Mouse (Mus musculus): ENCODE measurements around the gene Mcee.

Mcee gene

DNA sequence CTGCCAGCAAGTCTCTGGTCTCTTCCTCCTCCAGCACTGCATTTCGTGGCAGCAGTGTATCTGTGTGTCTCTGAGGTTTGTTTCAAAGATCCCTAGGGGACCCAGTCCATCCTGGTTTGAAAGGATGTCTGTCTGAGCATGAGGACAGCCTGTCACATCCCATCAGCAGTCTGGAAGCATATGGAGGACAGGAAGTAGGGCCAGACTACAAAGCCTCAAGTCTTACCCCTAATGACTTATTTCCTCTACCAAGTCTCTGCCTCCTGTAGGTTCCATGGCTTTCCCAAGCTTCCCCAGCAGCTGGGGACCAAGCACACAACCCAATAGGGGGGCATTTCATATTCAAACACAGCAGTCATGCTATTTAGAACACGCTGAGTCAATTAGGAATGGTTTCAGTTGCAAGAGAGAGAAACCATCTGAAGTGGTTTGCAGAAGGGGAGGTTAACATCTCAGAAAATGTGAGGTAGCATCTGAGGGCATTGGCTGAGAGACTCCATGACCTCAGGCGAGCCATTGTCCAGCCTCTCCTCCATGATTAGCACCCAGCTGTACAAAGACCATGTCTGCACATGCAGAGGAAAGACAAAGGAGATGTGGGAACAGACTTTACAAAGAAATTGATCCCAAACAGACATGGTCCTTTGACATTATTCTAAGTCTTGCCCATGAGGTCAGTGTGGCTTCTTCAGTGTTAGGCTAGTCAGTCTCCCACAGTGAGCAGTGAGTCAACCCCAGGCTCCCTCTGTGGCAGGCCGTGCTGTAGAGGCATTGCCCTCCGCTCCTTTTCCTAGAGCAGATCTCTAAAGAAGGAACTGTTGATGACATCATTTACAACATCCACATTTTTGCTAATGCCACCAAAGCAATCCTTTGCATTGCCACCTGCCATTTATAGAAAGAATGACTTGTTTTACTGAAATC is 47.5 kb downstream of the Mcee start:
- DNase-seq (ENCODE audit: low spot score) = no peak

DNA sequence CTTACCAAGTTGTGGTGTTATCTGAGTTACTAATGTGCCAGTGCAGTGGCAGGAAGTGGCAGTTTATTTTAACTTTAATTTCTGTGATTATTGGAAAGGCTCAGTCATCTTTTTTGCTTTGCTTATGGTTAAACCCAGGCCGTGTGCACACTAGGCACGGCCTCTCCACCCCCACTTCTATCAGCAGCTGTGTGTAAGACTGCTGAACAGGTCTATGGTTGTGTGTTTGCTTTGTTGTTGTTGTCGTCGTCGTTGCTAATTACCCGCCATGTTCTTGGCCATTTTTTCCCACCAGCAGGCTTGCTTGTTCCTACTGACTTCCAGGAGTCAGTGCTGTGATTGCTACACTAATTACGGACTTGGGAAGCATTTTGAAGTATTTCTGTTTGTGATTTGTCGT is 48.1 kb downstream of the Mcee start:
- no peak for DNase-seq (ENCODE audit: low spot score)

DNA sequence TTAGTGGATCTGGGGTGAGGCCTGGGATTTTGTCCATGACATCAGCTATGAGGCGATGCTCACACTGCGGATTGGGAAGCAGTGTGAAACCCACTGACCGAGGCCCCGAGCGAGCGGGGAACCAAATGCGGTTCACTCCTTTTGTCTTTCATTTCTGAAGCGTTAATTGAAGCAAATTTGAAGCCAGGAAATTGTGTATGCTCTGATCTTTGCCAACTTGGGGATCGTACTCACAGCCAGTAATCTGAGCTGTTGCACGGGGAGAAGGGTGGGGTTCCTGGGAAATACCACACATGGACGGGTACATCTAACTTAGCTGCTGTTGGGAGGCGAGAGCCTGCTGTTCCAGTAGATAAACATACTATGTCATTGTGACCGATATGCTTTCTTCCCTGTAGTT is 58.2 kb downstream of the Mcee start:
- no peak for DNase-seq (ENCODE audit: low spot score)

DNA sequence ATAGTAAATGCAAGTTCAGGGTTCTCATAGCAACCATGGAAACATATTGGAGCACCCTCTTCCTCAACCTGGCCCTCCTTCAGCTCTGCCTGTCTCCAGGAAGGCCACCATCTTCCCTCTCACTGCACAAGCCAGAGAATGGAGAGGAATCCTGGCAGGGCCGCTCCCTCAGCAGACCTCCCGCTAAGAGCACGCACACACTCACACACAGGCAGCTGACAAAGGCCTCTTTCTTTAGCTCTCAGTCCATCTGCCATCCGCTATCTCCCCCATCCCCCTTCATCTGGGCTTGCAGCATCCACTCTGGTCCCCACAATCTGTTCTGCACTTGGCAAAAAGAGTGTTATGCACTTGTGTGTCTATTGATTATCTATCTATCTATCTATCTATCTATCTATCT is 59.0 kb downstream of the Mcee start:
- DNase-seq (ENCODE audit: low spot score) = no peak

DNA sequence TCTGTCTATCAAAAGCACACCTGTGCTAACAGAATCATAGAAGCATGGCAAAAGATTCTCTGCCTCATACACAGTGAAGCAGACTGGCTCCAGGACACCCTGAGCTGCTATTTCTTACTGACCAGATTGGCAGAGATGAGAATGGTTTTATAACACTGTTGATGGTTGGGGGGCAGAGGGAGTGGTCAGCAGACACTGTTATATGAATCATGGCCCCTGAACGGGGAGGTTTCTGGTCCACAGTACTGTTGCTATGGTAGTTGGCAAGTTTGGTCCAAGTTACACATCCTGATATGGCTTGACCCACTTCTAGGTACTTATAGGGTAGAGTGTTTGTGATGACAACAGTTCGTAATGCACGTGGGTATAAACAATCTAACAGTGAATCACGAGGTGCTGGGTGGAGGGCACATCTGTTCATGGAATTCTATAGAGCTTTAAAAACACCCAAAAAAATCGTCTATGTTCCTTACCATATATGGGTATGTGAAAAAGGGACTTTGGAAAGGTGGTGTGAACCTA is 59.5 kb downstream of the Mcee start:
- no peak for DNase-seq (ENCODE audit: low spot score)

DNA sequence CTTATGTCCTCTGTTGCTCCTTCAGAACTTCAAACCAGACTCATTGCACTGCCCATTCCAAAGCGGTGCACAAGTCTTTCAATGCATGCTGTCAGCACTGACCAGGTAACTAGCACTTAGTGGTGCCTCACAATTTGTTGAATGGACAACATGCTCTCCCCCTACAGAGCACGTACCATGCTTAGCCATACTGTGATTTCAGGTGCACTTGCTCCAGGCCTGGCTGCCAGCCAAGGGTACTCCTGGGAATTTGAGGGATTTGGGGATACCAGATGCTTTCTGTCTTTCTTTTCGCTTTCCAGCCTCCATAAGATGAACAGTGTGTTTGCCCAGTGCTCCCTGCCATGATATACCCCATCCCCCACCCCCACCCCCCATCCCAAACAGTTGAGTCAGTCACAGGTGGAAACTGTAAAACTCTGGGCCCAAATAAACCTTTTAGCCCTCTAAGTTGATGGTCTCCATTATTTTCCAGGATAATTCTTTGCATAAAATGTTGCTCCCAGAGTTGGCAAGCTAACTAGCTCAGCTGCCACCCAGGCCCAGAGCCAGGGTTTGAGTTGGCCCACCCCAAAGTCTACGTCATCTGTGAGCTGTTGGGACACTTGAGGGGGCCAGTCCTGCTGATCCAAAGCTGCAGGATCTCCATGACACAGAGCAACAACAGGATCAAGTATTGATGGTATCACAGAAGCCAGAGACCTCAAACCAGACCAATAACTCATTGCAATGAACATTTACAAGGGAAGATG is 60.2 kb downstream of the Mcee start:
- no peak for DNase-seq (ENCODE audit: low spot score)

DNA sequence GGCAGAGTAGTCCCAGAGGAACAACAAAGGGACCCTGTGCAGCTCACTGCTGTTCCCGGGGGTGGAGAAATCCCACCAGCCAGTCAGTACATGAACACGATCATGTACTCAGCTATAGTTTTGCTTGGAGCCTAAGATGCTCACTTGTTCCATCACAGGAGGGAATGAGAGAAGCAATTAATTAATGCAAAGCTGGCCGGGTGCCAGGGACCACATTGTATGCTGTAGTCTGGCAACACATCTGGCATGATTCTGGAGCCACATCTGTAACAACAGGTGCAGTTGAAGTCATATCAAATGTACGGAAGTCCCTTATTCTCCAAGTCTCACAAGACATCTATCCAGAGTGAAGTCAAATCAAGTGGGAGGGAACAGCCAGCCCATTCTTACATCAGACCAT is 63.8 kb downstream of the Mcee start:
- no peak for DNase-seq (ENCODE audit: low spot score)

DNA sequence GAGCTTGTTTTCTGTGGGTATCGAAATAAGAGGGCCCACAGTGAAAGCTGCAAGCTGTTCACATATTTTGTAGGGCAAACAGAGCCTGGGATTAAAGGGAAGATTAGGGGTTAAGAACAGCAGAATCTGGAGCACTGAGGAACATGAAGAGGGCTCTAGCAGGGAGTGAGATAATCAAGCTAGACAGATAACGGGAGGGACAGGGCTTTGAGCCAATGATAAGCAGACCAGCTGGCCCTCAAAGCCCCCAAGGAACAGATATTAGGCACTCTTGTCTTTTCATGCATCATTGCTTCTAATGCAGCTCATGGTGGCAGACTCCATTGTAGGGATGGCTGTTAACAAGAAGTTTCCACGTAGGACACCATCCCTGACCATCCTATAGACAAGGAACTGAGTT is 64.3 kb downstream of the Mcee start:
- DNase-seq (ENCODE audit: low spot score) = no peak

DNA sequence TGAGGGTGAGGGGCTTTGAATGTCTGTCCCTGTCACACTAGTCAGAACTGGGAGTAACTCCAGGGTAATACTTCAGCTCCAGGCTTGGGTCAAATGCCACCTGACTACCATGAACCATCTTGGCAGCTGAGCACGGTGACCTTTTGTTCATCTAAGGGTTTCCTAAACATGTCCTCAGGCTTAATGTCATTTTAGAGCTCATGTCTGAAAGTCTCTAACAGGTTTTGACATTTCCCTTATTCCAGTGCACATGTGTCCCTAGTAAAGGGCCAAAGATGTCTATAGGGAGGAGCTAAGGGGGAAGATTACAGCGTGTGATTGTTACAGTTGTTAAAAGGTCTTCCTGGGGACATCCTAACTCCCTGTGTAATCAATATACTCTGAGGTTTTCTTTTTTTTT is 65.4 kb downstream of the Mcee start:
- no peak for DNase-seq (ENCODE audit: low spot score)

Measured in T-cell, adult 2 months (primary cell).